Comparison of ENCODE assay signal across 24 mouse cellular contexts in the genomic region with DNA sequence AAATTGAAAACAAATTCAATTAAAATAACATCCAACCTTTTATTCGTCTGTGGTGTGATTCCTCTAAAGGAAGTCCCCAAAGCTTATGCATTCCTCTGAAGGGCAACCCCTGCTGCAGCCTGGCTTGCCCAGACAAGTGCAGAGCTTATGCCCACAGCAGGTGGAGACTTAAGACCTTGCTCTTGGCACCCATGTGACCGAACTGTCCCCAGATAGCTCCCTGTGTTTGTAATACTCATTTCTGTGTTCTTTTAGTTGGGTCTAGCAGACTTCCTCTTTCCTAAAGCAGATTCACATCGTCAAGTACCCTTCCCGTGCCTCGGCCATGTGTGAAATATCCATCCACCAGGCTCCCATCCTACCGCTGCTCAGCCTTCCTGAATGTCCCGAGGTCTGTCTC.
DNase-seq lines count a peak whose midpoint lies in the region; ATAC-seq and TF ChIP-seq lines count a peak whose summit lies in the region.
"Had no signal": no experiment of that assay in that cellular context is flagged by ENCODE, and none has a peak within 500 bp of the region (broad histone marks: within the 10 kb centered on the region; RNA-seq: fewer than 3 reads in every experiment).

No protein-coding gene starts in this region.

- H3K36me3 ChIP-seq in liver, postnatal 0 days (replicated peaks; ENCODE audit: insufficient read depth, low read length) = no peaks in the 10 kb centered on the region
- no peaks in the 10 kb centered on the region for H3K36me3 ChIP-seq in liver, embryonic 11.5 days (ENCODE audit: control insufficient read depth, insufficient read depth, low read length)
- H3K36me3 ChIP-seq: embryonic facial prominence, embryonic 10.5 days; embryonic facial prominence, embryonic 15.5 days; limb, embryonic 10.5 days; limb, embryonic 15.5 days had no signal

- ATAC-seq in frontal cortex, adult (ENCODE audit: low TSS enrichment) = peak; percentile 22; the same call in 1 of the 2 replicates
- 0 out of 2 replicates have a peak, but pooled peaks have one; percentile 13 for ATAC-seq in liver, postnatal 0 days
- ATAC-seq in liver, embryonic 11.5 days (replicated peaks; ENCODE audit: low FRiP score) = no peak
- peak; percentile 58 for ATAC-seq in megakaryocyte progenitor cell, adult 5-6 weeks (replicated peaks; ENCODE audit: poor library complexity)
- ATAC-seq: forebrain, embryonic 13.5 days; hindbrain, embryonic 16.5 days had no signal

- intact Hi-C loops in gastrocnemius, postnatal 14 days (cut with DNase I; ENCODE audit: low total_unique reads) = no loop called here

- no peak overlapping the region for H3K4me2 ChIP-seq in liver, postnatal 0 days (ENCODE audit: low read depth, low read length)
- H3K4me2 ChIP-seq in liver, embryonic 11.5 days = no peak overlapping the region
- H3K4me2 ChIP-seq: embryonic facial prominence, embryonic 15.5 days; forebrain, embryonic 13.5 days; limb, embryonic 15.5 days had no signal

- no peak for TF ChIP-seq CTCF in liver, postnatal 0 days (IDR thresholded peaks at IDR 0.05; ENCODE audit: low read depth)
- TF ChIP-seq CTCF in bone marrow macrophage, adult 2 months (IDR thresholded peaks at IDR 0.05; ENCODE audit: low read depth, low read length) = no peak

- no peaks in the 10 kb centered on the region for H3K9me3 ChIP-seq in liver, postnatal 0 days (ENCODE audit: low read length)
- H3K9me3 ChIP-seq in liver, embryonic 11.5 days (ENCODE audit: control insufficient read depth, low read length) = no peaks in the 10 kb centered on the region
- H3K9me3 ChIP-seq: embryonic facial prominence, embryonic 10.5 days; embryonic facial prominence, embryonic 15.5 days; forebrain, embryonic 13.5 days; limb, embryonic 10.5 days; limb, embryonic 15.5 days had no signal

- H3K27ac ChIP-seq in liver, postnatal 0 days (ENCODE audit: low read depth) = no peak overlapping the region
- no peak overlapping the region for H3K27ac ChIP-seq in liver, embryonic 11.5 days (ENCODE audit: low read depth, low read length)
- H3K27ac ChIP-seq in bone marrow macrophage, adult 2 months (ENCODE audit: insufficient read depth, low read depth, low read length) = peak overlapping the region; percentile 94
- H3K27ac ChIP-seq: embryonic facial prominence, embryonic 10.5 days; embryonic facial prominence, embryonic 15.5 days; forebrain, embryonic 13.5 days; kidney, postnatal 0 days; limb, embryonic 10.5 days; limb, embryonic 15.5 days had no signal

- H3K27me3 ChIP-seq in liver, postnatal 0 days (ENCODE audit: insufficient read depth, low read length) = no peaks in the 10 kb centered on the region
- H3K27me3 ChIP-seq in liver, embryonic 11.5 days (replicated peaks; ENCODE audit: control insufficient read depth, insufficient read depth, low read length) = no peaks in the 10 kb centered on the region
- H3K27me3 ChIP-seq: embryonic facial prominence, embryonic 15.5 days; forebrain, embryonic 13.5 days; limb, embryonic 15.5 days had no signal

- no peak for TF ChIP-seq POLR2A in bone marrow macrophage, adult 2 months (IDR thresholded peaks at IDR 0.05; ENCODE audit: borderline replicate concordance, low read depth, low read length)

- no peak for TF ChIP-seq EP300 in liver, postnatal 0 days (IDR thresholded peaks at IDR 0.05; ENCODE audit: low read depth)

- H3K4me1 ChIP-seq in liver, postnatal 0 days (ENCODE audit: insufficient read depth) = no peaks in the 10 kb centered on the region
- no peaks in the 10 kb centered on the region for H3K4me1 ChIP-seq in liver, embryonic 11.5 days (replicated peaks; ENCODE audit: control insufficient read depth, insufficient read depth, low read length)
- peaks cover 38% of the 10 kb centered on the region for H3K4me1 ChIP-seq in bone marrow macrophage, adult 2 months (ENCODE audit: control insufficient read depth, insufficient read depth, low read length)
- H3K4me1 ChIP-seq: embryonic facial prominence, embryonic 15.5 days; forebrain, embryonic 13.5 days had no signal

- no peak for DNase-seq in frontal cortex, adult 2 months (ENCODE audit: extremely low spot score in 1 of 2, low spot score in 1 of 2)
- DNase-seq in liver, postnatal 0 days = no peak
- DNase-seq in liver, embryonic 11.5 days (ENCODE audit: low spot score) = no peak
- no peak for DNase-seq in gastrocnemius, postnatal 14 days
- no peak for DNase-seq in B cell, adult 2 months
- DNase-seq: adrenal gland, postnatal 25 days; cerebellum, adult 2 months; cerebellum, postnatal 14 days; kidney, adult 18-20 months; kidney, postnatal 4 days; lung, postnatal 4 days; midbrain, embryonic 14.5 days; right cerebral cortex, adult 18-20 months; thymus, postnatal 4 days had no signal

- H3K9ac ChIP-seq in liver, postnatal 0 days (replicated peaks) = no peak overlapping the region
- no peak overlapping the region for H3K9ac ChIP-seq in liver, embryonic 11.5 days (ENCODE audit: low read depth, low read length)
- H3K9ac ChIP-seq: embryonic facial prominence, embryonic 15.5 days; forebrain, embryonic 13.5 days; limb, embryonic 15.5 days had no signal

- WGBS in liver, postnatal 0 days (ENCODE audit: insufficient replicate concordance) = 53% methylated on average over 7 of the region's 7 CpGs
- WGBS in liver, embryonic 11.5 days = 63% methylated on average over 7 of the region's 7 CpGs

- H3K4me3 ChIP-seq in liver, postnatal 0 days (ENCODE audit: low read depth, low read length) = no peak overlapping the region
- H3K4me3 ChIP-seq in liver, embryonic 11.5 days (ENCODE audit: low read depth, low read length) = no peak overlapping the region
- H3K4me3 ChIP-seq in bone marrow macrophage, adult 2 months (ENCODE audit: insufficient read depth, low read length) = peak overlapping the region; percentile 19; the same call in 1 of the 2 replicates
- H3K4me3 ChIP-seq: embryonic facial prominence, embryonic 10.5 days; embryonic facial prominence, embryonic 15.5 days; forebrain, embryonic 13.5 days; limb, embryonic 10.5 days; limb, embryonic 15.5 days had no signal
